Mouse (Mus musculus) CH12.LX (cell line): ENCODE measurements around the gene Gm49673.
"Not testable (repeated sequence)": the region's sequence is repeated elsewhere in the genome, so short reads cannot be mapped to it uniquely, and the experiment has no call there.

Experiments
- MXI1 ChIP-seq: IDR thresholded peaks from 2 replicates; pipeline ENCODE4 v1.6.1; 2011; ENCODE audit warnings: mild to moderate bottlenecking, low read depth, low read length, improper control_type of control experiment
- TBP ChIP-seq: conservative IDR thresholded peaks from 2 replicates; pipeline ENCODE4 v1.6.1; 2011; ENCODE audit warnings: low read depth, low read length, improper control_type of control experiment

DNA sequence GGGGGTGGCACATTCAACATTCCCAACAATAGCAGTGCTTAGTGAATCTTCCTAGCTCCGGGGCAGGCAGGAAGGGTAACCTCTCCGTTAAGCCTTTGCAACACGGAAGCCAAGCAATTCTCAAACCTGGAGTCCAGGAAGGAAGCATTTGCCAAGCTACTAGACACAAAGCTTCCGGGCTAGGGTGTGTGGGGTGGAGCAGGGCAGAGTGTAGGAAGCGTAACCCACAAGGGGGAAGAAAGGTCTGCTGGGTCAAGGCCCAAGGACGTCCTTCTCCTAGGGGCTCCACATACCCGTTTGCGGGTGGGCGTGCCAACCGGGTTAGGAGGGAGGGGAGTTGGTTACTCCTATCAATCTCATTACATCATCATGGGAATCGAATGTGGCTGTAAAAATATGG, 31.2 kb downstream of the Gm49673 start:
- TF ChIP-seq TBP, MXI1: not testable (repeated sequence)
